Mouse (Mus musculus): ENCODE data around the gene Cela3b.

- TF ChIP-seq CTCF (IDR thresholded peaks at IDR 0.05; ENCODE audit: borderline replicate concordance, control insufficient read depth, extremely low read depth, insufficient read depth, low read length, poor library complexity) (no peak), POLR2A (IDR thresholded peaks at IDR 0.05; ENCODE audit: control insufficient read depth, extremely low read depth, insufficient read depth, low read length, poor library complexity) (no peak)
These were observed 28.0 kb upstream of the Cela3b start for GRCm38 (mm10) chr4:137458310-137458709.

Data from thymus, adult 2 months (tissue).